Mouse (Mus musculus) c-Kit-positive CD71-positive TER-119-positive erythroid progenitor cells, embryonic 14.5 days (primary cell): ENCODE results near the gene Fnbp1l.

ENCODE experiments used
- DNase-seq: peaks from one replicate; pipeline ENCODE4 v3.0.0-alpha.2; 2013; ENCODE audit warnings: low spot score

Gene Fnbp1l

DNA sequence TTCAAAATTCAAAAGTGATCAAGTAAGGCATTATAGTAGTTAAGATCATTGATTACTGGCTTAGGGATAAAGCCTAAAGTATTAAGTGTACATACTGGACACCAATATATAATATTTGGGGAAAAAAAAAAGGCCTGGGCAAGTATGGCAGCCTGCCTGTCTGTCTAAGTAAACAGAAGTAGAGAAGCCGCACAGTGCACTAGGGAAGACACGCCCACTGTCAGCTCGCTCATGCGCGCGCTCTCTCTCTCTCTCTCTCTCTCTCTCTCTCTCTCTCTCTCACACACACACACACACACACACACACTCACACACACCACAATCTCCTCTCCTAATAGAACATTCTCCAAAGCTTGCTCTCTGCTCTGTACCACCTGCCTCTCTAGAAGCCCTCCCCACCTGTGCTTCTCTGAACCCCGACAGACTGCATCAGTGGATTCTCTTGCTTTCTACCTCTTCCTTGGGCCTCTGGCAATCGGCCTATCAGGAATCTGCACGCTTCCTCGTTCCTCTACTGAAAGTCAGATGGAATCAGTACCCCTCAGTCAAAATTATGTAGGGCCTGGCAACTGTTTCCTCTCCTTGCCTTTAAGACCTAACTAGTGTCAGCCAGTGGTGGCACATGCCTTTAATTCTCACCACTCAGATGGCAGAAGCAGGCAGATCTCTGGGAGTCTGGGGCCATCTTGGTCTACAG is 13.3 kb downstream of the Fnbp1l start:
- DNase-seq: no peak

DNA sequence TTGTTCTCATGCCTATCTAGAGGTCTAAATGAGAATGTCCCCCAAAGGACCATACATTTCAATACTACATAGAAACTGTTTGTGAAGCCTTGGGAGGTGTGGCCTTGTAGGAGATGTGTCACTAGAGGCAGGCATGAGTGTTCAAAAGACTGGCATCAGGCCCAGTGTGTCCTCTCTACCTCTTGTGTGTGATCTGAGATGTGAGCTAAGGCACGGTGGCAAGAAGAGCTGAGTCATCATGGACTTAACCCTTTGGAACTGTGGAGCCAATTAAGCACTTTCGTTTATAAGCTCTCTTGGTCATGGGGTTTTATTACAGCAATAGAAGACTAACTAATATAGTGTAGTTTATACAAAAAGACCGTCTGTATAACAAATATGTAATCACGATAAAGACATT is 16.3 kb downstream of the Fnbp1l start:
- DNase-seq: no peak

DNA sequence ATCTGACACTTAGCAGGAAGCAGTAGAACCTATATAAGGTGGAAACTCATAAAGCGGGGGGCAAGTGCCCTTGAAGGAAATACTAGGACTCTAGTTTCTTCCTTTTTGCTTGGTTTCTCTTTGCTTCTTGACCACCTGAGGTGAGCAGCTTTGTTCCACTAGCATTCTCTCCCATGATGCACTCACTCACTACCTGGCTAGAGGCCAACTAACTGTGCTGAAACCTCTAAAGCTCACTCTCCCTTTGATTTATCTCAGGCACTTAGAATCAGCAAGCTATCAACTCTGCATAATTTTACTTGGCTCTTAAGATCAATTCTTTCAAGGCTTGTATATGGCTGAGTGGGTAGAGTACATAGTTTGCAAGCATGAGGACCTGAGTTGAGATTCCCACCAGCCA is 17.1 kb downstream of the Fnbp1l start:
- no peak for DNase-seq

DNA sequence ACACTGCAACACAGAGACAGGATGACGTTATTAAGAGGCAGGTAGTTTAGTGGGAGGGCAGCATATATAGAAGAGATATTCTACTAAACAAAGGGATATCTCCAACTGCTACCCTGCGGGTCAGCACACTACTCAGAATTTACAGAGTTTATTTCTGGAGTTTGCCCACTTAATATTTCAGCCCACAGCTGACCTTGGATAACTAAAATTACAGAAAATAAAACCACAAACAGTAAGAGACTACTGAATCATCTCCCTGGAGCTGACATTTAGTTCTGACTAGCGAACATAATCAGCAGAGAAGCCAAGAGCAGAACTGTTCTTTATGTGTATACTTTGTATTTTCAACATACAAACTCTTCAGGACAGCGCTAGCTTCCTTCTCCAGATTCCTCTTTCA is 20.2 kb downstream of the Fnbp1l start:
- no peak for DNase-seq

DNA sequence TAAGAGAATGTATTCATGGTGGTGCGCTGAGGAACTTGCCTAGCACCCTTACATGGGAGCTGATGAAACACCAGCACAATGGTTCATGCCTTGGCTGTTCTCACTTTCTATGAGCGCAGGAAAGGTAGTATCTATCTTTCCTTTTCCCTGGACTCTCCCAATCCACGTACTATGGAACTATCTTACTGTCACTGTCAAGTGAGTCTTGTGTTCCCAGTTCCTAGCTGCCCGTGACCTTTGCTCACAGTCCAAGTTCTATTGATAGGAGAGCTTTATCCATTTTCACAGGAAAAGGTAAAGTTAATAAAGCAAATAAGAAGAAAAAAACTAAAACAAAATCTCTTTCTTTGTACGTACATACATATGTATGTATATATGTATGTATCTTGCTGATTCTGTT is 28.7 kb downstream of the Fnbp1l start:
- no peak for DNase-seq

DNA sequence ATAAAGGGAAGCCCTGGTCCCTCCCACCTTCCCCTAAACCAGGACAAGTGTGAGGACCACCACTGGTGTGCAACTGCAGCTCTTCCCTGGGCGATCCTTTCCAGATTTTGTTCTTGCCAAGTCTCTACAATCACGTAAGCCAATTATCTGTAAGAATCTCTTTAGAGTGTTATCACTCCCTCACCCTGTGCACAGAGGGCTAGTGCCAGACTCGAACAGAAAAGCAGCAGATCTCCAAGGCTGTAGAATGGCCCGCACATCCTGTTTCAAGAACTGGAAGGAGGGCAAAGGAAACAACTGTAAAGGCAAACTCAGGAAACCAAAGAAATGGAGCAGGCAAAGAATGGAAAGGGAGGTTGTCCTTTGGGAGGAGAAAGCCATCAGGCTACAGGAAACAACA is 29.2 kb downstream of the Fnbp1l start:
- no peak for DNase-seq

DNA sequence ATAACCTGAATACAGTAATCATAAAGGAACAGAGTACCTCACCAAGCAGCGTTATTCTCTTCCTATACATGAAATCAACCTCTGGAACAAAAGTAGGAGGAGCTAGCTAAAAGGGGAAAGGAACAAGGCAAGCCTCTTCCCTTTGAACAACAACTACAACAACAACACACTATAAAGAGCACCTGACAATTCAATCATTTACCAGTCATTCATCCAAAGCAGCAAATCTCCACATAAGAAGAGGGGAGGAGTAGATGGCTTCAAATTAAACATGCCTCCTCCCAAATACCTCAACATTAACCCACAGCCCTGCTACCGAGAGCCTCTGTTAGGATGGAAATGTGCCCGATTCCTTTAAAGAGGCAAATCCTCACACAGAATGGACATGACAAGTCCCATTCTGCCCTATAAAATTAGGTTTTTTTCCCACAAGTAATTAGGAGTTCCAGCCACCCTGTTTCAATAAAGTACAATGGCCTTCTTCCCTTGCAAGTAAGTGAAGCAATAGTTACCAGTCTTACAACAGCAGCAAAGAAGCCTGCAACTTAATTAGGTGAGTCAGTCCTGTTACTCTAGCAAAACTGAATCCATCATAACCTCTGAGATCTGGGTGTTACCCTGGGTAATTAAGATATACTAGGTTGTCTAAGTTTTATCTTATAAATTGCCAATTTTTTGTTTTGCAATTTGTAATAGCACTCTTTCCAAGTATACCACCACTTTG is 32.4 kb downstream of the Fnbp1l start:
- DNase-seq: no peak

DNA sequence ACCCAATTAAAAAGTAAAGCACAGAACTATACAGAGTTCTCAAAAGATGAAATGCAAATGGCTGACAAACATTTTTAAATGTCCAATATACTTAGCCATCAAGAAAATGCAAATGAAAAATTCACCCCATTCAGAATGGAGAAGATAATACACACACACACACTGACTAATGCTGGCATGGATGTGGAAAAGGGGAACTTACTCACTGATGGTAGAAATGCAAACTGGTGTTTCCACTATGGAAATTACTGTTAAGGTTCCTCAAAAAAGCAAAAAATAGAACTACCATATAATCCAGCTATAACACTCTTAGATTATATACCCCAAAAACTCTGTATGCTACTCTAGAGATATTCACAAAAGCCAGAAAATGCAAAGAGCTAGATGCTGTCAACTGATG is 42.2 kb downstream of the Fnbp1l start:
- DNase-seq: no peak

DNA sequence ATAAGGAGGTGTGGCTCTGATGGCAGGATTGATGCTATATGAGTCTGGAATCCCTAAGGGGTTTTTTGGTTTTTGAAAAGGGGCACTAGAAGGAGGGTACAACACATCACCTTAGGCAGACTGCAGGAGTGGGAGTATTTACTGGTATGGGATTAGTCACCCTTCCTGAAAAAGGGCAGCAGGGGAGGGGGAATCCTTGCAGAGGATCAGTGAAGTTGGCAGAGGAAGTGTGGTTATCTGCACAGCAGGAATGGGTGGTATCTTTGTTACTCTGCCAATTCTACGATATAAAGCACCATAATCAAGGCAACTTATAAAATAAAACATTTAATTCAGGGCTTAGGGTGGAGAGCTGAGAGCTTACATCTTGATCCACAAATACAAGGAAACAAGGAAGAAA is 44.6 kb downstream of the Fnbp1l start:
- no peak for DNase-seq

DNA sequence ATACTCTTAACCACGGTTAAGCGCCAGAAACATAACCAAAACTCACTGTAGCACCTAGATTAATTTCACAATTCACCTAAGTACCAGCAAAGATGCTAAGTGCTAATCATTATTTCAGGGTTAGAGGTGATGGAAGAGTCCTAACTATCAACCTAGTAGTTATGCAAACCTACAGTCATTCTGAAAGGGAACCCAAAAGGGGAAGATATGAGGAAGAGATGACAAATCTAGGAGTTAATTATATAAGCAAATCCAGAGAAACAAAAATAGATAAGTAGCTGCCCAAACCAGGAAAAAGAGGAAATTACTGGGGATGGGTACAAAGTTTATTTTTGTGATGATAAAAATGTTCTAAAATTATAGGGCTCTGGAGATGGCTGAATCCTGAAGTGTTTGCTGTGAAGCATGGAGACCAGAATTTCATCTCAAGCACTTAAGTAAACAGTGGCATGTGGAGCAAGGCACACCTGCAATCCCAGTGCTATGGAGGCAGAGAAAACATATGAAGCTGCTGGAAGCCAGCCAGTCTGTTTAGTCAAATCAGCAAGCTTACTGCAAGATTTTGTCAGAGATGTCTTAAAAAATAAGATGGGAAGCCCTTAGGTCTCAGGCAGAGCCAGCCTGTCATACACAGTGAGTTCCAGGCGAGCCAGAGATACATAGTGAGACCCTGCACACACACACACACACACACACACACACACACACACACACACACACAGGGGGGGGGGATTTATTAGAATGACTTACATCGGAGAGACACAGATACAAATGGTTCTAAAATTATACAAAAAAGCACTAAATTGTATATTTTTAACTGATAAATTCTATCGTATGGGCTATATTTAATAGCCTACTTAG is 45.9 kb downstream of the Fnbp1l start:
- no peak for DNase-seq

DNA sequence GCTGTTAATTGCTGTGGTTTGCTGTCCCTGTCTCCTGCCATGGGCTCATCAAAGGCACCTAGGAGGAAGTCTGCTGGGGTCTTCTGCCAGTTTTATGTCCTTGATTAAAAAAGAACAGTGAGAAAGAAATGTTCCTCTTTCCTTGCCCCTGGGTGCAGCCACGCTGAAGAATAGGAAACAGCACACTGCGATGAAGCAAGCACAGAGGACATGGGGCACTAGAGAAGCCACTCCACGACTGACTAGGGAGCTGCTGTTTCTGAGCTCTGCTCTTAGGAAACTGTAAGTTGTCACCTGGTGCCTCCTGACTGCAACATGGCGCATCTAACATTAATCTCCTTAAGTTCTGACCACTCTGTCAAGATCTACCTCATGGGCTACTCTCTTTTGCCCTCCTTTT is 53.0 kb downstream of the Fnbp1l start:
- DNase-seq: no peak

DNA sequence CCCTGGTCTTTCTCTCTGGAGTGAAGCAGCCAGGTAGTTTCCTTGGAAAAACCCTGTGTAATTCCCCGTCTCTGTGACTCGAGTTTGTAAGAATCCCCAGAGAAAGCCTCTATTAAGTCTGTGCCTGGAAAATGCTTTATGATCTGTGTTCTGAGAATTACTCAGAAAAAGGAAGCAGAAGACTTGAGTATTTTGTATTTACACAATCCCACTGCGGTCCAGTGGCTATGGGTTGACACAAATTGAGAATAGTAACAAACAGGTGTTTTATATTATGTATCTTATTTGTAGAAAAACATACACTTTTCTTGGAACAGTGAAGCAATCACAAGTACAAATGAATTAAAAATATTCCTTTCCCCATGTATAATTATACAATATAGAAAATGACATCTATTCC is 53.4 kb downstream of the Fnbp1l start:
- no peak for DNase-seq

DNA sequence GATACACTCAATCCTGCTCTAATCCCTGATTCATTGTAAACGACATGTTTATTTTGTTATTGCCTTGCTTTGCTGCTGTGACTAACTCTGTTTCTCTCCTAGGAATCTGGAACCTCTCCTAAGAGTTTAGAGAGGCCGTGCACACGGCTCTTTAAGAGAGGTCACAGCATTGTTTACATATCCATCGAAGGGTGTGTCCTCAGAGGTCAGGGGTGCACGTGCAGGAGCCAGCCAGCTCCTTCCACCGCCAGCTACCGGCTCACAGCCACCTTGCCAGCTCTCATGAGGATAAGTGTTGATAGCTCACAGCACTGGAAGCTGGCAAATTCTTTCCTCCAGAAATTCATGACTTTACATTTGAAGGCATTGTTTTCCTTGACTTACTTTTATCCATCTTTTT is 54.2 kb downstream of the Fnbp1l start:
- no peak for DNase-seq

DNA sequence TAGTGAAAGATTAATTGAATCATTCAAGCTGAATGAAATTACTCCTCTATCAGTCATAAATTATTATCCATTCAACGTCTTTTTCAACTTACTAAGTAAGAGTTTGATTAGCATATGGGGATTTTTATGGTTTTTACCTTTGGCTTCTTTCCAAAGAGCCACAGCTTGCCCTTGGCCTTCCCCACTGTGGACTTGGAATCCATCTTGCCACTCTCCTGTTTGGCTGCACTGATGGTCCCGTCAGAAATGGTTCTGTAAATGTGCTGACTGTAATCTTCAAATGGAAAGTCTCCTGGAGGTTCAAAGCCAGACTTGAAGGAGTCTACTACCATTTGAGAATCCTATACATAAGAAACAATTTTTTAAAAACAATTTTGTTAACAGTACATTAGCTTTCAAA is 61.7 kb downstream of the Fnbp1l start:
- no peak for DNase-seq

DNA sequence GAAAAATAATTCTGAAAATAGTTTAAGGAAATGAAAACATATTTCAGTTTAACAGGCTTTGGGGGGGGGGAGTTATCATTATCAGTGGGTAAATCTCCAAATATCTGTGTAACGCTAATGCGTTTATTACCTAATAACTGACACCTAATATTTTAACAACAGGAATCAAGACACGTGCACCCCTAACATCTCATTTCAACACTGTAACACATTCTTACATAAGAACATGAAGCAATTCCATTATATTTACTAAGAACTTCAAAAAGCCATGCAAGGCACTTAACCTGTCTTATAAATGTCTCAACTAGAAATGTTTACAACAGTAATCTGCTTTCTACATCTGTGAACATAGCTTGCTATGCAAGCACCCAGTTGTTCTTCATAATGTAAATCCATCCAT is 68.3 kb downstream of the Fnbp1l start:
- DNase-seq: no peak

DNA sequence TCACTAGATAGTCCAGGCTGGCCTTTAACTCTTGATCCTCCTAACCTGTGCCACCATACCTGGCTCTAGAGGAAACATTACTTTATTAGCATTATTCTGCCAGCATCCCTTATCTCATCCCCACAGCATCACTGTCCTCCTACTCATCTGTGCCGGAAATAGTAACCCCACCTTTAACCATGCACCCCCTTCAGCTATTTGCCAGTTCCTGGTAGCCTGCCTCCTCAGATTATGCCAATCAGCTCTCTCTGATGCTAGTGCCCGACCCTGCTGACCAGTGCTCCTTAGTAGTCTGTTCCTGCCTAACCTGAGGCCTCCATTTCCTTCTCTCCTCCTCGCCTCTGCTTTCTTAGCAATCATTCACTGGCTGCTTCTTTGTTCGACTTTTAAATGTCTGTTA is 72.0 kb downstream of the Fnbp1l start:
- peak; percentile 15 for DNase-seq

DNA sequence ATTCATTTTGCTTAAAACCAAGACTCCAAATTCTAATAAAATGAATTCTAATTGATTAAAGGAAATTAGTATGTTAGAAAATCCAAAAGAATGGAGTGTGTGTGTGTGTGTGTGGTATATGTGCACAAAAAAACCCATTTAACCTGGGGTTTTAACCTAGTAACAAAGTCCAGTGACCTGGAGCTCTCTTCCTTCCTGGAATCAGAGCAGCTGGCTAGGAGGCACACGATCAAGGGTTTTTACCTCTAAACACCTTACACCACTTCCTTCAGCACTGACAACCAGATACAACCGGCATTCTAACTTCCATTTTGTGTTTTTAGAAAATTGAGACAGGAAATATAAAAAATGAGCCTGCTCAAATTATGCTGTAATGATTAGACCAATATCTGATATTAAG is 74.2 kb downstream of the Fnbp1l start:
- DNase-seq: no peak

DNA sequence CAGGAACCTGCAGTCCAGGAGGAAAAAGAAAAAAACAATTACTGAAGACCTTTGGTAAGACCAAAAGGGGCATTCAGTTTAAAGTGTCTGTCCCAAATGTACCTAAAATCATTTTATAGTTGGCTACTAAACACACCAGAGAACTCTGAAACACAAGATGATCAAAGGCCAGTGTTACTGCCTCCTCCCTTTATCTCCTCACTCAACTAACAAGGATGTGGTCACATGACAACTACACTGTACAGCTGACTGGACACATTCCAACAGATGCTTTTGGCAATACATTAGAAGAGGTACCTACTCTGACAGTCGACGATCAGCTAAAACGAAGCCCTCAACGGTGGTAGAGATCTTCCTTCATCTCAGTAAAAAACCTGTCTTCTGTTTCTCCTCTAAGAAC is 78.6 kb downstream of the Fnbp1l start:
- no peak for DNase-seq

DNA sequence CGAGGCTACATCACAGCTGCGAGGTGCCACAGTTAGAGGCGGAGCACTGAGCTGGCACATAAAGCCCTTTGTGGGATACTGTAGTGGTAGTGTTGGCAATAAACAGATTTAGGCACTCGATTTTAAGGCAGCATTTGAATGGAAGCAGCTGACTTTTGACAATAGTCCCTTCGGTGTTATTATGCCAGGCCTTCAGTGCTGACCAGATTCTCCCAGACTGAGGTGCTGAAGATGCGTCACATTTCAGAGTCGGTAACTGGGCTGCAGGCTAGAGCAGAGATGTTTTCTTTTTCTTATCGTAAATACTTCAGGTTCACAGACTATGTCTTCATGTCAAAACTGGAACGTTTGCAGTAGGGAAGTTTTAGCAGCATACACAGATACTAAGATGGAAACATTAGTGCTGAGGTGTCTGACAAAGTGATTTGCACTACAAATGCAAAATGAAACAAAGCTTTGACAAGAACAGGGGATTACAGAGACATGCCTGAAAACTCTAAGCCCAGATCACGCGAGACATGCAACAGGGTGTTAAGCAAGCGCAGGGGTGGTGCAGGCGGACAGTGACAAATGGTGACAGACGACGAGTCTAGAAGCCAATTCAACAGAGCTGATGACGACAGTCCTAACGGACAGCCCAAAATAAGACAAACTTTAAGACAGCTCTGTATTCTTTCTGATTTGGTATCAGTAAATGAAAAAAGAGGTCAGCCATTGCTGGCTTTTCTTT is 79.4 kb downstream of the Fnbp1l start:
- no peak for DNase-seq

DNA sequence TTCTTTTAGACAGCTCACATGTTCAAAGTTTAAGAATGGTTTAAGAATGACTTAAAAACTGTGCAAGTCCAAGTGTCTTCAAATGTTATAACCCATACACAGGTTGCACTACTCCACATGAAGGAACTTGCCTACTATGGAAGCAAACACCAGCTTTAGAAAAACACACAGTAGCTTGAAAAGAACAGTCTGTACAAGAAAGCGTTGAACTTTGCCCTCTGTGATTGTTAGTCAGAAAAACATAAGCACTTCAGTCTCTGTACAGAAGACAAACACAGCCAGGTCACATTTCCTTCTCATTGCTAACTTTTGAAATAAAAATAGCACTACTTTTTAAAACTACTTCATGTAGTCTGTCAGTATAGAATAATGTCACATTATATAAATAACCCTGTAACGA is 80.7 kb downstream of the Fnbp1l start:
- no peak for DNase-seq

DNA sequence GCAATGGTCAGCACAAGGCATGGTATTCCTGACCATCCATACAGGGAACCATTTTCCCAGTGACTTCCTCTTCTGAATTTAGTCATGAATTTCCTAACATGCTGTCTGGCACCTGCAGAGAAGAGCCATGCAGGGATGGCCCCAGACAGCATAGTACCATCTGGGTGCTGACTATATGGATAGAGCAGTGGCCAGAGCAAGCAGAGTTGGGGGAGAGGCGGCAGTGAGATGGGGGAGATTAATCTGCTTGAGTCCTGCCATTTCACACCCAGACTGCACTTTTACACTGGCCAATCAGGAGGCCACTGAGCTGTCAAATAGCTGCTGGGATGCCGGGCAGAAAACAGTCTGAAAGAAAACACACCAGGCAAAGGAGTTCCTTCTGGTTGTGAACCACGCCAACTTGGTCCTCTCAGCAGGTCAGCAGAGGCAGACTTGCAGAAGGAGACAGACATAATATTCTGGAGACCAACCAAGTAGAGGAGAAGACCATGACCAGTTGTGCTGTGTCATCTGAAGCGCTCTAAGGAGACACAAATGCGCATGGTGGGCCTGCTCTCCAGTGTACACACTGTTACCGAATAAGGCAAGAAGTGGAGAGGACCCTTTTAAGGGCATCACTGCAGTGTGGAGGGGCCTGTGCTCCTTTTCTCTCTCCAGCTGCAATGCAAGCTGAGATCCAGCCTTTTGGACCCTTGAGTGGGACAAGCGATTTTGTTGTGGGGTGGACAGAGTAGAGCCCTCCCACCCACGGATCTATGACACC is 83.4 kb downstream of the Fnbp1l start:
- no peak for DNase-seq

DNA sequence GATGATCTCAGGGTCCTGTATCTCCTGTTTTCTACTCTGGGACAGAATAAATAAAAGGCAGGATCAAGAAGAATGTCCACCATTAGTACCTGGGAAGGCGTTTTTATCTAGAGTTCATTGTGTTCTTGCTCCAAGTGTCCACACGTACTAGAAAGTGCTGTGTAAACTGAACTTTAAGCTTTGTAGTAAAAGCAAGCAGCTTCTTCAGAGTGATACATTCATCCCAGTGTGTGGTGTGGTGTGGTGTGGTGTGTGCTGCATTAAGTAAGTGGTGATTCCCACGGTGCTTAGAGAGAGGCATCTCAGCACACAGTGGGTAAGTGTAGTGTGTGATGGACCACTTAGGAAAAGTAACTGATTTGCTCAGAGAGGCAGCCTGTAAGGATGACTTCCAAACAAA is 91.0 kb downstream of the Fnbp1l start:
- DNase-seq: no peak
